Mouse (Mus musculus) MEL (cell line): Measurements from ENCODE around the gene Cpne1.

Source experiments
- CTCF ChIP-seq, 3 experiments: IDR thresholded peaks in 2 of 3; conservative IDR thresholded peaks in 1 of 3; 2 replicates each; pipeline ENCODE4 v1.5.1; 2011 to 2012; ENCODE audit warnings: low read length in 3 of 3, low read depth in 2 of 3, mild to moderate bottlenecking in 2 of 3, improper control_type of control experiment in 1 of 3, inconsistent platforms in 1 of 3, mixed read lengths in 1 of 3, moderate library complexity in 1 of 3; ENCODE audit not compliant: control insufficient read depth in 1 of 3, insufficient read depth in 1 of 3, poor library complexity in 1 of 3, severe bottlenecking in 1 of 3
- EP300 ChIP-seq, 2 experiments: IDR thresholded peaks; 2 replicates each; pipeline ENCODE4 v1.6.1; 2011; ENCODE audit warnings: improper control_type of control experiment in 2 of 2, low read length in 2 of 2, low read depth in 1 of 2, mild to moderate bottlenecking in 1 of 2
- JUND ChIP-seq: IDR thresholded peaks from 2 replicates; pipeline ENCODE4 v1.6.1; 2011; ENCODE audit warnings: low read depth, mild to moderate bottlenecking, improper control_type of control experiment, low read length
- MAX ChIP-seq: IDR thresholded peaks from 2 replicates; pipeline ENCODE4 v1.6.1; 2011; ENCODE audit warnings: low read length, improper control_type of control experiment
- MYC ChIP-seq: IDR thresholded peaks from 2 replicates; pipeline ENCODE4 v1.6.1; 2011; ENCODE audit warnings: low read depth, mild to moderate bottlenecking, low read length, improper control_type of control experiment, moderate library complexity
- POLR2A ChIP-seq, 2 experiments: IDR thresholded peaks; 2 replicates each; pipeline ENCODE4 v1.6.1; 2011 to 2012; ENCODE audit warnings: low read length in 2 of 2, mild to moderate bottlenecking in 2 of 2, control low read depth in 1 of 2, improper control_type of control experiment in 1 of 2, low read depth in 1 of 2, moderate library complexity in 1 of 2; ENCODE audit not compliant: control insufficient read depth in 1 of 2, insufficient read depth in 1 of 2, poor library complexity in 1 of 2
- RCOR1 ChIP-seq: IDR thresholded peaks from 2 replicates; pipeline ENCODE4 v1.6.1; 2012; ENCODE audit warnings: low read depth, mild to moderate bottlenecking, inconsistent platforms, low read length, improper control_type of control experiment
- TBP ChIP-seq: IDR thresholded peaks from 2 replicates; pipeline ENCODE4 v1.8.0; 2011; ENCODE audit warnings: low read depth, low read length, improper control_type of control experiment

DNA sequence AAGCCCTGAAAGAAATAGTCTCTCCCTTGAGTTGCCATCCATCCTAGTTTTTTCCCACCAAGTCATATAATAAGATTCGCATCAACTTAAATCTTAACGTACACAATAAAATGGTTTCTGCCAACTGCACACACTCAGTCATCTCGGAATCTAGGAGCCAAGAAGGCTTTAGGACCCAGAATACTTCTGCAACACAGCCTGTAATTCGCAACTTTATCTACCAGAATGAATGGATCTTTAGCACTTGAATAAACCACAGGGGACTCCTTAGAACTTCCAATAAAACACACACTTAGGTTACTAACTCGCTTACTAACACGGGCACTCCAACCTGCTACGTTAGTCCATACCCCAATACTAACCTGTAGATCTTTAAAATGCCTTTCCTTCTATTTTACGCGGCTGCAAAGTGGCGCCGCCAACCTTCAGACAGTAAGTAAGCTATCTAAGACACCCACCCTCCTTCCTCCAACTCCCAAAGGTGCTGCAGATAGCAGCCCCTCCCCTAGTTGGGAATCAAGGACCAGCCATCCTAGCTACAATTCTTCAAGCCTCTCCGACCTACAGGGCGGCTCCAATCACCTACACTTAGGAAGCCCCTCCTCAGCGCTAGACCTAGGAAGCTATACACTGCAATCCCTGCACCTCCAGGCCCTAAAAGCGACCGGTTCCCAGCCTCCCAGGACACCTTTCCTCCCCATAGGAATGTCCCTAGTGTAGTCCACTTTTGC, 973 bp downstream of the Cpne1 start:
- TF ChIP-seq POLR2A (IDR thresholded peaks at IDR 0.05; ENCODE audit: control insufficient read depth in 1 of 2, insufficient read depth in 1 of 2, low read depth in 1 of 2, low read length in 2 of 2, poor library complexity in 1 of 2) (no peak), JUND (no peak), EP300 (IDR thresholded peaks at IDR 0.05; ENCODE audit: low read depth in 1 of 2, low read length in 2 of 2) (0 out of 4 replicates have a peak, but pooled peaks of 1 of the 2 experiments have one; percentile 31), MYC (0 out of 2 replicates have a peak, but pooled peaks have one; percentile 47), CTCF (IDR thresholded peaks at IDR 0.05 in 2 of 3, conservative IDR thresholded peaks at IDR 0.05 in 1 of 3; ENCODE audit: control insufficient read depth in 1 of 3, insufficient read depth in 1 of 3, low read depth in 2 of 3, low read length in 3 of 3, poor library complexity in 1 of 3, severe bottlenecking in 1 of 3) (no peak), MAX (no peak; the same call in 1 of the 2 replicates), RCOR1 (no peak), TBP (0 out of 2 replicates have a peak, but pooled peaks have one; percentile 13)
